Mouse (Mus musculus): ENCODE measurements around the gene Mrps2.
"Not testable (repeated sequence)": the region's sequence is repeated elsewhere in the genome, so short reads cannot be mapped to it uniquely, and the experiment has no call there.

Gene Mrps2

DNA sequence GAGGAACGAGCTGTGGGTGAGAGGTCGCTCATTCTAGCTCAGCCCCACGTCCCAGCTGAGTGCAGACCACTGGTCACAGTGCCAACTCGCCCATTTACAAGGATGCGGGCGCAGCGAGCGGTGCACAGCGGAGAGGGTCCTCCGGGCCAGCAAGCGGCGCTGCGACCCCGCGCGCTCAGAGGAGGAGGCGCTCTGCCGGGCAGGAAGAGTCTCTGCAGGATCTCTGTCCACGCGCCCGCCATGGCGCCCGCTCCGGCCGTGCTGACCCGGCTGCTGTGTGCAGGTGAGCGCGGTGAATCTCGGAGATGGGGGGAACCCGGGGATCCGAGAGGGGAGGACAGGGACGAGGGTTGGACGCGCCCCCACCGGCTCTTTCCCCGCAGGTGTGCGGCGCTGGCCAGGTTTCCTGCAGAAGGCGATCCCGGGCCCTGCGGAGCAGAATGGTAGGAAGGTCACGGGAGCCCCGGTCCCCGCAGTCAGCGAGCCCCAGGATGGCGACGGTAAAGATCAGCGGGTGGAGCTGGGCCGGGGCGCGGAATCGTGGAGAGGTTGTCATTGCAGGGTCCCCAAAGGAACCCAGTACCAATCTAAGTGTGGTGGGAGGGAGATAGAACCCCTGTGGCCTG lies at the start of gene Mrps2:
Gene Mrps2, plus strand, starts transcription at position 207 of the 626 bp plus-strand sequence.
- peak; percentile 92 for DNase-seq

DNA sequence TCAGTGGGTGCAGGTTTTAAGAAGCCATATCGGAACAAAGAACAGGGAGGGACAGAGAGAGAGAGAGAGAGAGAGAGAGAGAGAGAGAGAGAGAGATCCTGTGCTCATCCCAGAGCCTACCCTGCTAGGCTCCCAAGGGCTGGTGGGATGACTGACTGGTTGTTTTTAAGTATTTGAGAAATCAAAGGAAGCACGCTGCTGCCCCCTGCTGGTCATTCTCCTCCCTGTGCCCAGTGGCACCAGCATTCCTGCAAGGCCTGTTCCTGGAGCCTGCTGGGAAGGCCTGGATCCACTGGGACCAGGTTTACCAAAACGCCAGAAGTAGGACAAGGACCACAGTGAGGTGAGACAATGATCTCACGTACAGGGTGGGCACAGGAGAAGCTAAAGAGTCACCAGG lies 48.0 kb upstream of the Mrps2 start:
- DNase-seq = peak; percentile 96

- DNase-seq = peak; percentile 79
These were observed 44.7 kb upstream of the Mrps2 start for GRCm38 (mm10) chr2:28423167-28423566.

GRCm38 (mm10) chr2:28427226-28427625 lies 40.6 kb upstream of the Mrps2 start:
- no peak for DNase-seq

GRCm38 (mm10) chr2:28430846-28431245 lies 37.0 kb upstream of the Mrps2 start:
- no peak for DNase-seq

DNA sequence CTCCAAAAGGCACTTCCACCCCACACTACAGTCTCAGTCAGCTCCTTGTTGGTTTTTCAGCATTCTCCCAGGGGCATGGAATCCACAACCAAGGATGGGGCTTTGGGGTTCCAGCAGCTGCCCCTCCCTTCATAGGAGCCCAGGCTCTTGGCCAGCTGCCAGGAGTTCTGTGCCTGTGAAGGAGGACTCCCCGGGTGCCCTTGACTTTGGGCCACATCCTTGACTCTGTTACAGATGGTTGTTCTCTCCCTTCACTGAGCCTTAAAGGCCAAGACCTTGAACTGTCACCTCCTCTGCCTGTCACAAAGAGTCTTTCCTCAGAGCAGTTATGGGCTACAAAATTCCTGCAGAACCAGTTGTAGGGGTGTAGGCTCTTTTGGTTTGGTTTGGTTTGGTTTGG lies 35.1 kb upstream of the Mrps2 start:
- peak; percentile 45 for DNase-seq

- no peak for DNase-seq
These were observed 34.4 kb upstream of the Mrps2 start for GRCm38 (mm10) chr2:28433512-28433911.

DNA sequence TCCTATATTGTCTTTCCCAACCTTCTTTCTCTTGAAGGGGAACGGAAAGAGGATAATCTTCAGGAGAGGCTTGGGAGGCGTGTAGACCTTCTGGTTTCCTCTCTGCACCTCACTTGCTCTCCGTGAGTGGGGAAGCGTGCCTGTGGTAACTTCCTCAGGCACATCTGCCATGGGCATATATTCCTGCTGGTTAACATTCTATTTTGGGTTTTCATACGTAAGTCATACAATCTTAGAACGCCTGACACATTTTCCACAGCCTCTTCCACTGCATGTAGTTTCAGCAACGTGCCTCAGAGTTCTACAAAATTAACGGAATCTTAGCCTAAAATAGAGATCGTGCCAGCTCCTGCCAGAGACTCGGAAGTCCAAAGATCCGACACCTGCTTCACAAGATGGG lies 32.5 kb upstream of the Mrps2 start:
- DNase-seq = no peak

- DNase-seq = no peak
These were observed 27.0 kb upstream of the Mrps2 start for GRCm38 (mm10) chr2:28440842-28441241.

- DNase-seq = no peak
These were observed 22.8 kb upstream of the Mrps2 start for GRCm38 (mm10) chr2:28445082-28445481.

DNA sequence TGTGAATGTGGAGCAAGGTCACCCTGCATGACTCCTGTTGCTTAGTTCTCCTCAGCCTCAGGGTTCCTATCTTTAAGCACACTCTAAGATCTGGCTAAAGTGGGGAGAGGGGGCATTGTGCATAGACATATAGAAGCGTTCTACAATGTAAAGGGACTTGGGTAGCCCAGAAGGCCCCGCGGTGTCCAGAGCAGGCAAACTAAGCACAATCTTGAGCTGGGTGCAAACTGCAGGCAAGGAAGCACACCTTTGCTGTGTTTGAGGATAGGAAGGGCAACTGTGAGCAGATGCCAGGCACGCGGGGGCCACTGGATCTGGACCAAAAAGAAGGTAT lies 21.7 kb upstream of the Mrps2 start:
- DNase-seq = no peak

DNA sequence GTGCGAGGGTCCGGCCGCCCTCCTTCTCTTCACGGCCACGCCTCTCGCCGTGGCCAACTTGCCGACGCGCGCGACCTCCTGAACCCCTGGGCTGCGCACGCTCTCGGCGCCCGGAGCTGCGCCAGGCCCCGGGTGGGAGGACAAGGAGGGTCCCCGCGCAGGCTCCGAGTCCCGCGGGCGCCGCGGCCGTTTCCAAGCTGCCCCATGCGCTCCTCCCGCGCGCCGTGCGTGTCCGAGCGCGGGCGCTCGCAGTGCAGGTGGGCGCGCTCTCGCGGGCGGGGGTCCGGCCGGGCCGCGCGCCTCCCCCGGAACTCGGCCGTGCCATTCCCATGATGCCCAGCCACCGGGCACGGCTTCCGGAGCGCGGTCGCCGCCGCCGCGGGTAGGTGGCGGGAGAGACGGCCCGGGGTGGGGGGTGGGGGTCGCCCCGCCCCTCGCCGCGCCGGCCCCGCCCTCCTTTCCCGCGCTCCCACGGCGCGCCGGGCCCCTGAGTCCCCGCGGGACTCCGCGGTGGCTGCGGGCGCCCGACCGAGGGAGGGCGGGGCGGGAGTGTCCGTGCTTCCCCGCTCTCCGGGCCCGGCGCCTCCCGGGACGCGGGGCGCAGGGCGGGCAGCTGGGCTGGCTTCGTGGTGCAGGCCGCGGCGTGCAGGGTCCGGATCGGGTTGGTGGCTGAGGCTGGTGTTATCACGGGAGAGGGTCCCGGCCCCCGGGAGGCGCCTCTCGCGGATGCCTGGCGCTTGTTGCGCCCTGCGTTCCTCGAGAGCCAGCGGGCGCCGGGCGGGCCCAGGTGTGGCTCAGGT lies 21.2 kb upstream of the Mrps2 start, which contains the start of gene Ppp1r26:
Gene Ppp1r26, plus strand, starts transcription at position 286 of the 800 bp plus-strand sequence.
- peak; percentile 64 for DNase-seq

GRCm38 (mm10) chr2:28447315-28447670 lies 20.6 kb upstream of the Mrps2 start:
- no peak for DNase-seq

DNA sequence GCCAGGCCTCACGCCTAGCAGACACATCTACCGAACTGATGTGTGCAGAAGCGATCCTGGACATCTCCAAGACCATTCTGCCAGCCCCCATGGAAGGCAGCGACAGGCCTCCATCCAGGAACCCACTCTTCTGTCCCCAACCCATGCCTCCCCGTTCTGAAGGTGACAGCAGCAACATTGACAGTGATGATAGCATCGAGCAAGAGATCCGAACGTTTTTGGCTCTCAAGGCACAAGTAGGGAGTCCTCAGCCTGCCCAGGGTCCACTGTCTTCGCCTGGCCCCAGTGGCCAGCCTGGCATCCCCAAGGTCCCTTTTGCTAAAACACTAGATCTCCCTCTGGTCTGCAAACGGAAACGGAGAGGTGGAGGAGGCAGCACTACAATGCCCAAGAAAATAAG lies 16.2 kb upstream of the Mrps2 start:
- DNase-seq = no peak

GRCm38 (mm10) chr2:28453539-28453938 lies 14.3 kb upstream of the Mrps2 start:
- no peak for DNase-seq

DNA sequence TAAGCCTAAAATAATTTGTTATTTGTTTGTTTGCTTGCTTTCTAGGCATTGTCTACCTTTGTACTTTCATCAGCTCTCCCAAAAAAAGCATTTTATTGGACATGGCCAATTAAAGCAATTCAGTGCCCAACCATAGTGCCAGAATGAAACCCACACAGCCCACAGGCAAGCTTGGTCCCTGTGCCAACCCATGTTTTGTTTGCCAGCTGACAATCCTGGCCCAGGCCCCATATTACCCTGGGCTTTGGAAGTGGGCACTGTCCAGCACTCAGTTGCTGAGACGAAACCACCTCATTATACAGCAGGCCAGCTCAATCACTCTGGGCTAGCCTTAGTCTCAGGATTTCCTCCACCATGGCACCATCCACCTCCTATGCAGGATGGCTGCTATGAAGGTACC lies 11.2 kb upstream of the Mrps2 start:
- DNase-seq = no peak

DNA sequence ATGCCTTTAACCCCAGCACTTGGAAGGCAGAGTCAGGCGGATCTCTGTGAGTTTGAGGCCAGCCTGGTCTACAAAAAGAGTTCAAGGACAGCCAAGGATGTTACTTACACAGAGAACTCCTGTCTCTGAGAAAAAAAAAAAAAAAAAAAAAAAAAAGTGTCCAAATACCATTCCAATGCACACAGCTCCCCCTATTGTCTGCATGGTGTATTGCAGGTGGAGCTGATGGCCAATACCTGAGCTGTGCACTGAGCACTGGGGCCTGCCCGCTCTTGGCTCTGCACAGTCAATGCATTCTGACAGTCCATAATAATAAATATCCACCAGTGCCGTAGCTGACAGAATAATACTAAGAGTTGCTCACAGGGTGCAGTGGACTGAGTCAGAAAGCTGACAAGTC lies 3.9 kb upstream of the Mrps2 start:
- DNase-seq = peak; percentile 67

DNA sequence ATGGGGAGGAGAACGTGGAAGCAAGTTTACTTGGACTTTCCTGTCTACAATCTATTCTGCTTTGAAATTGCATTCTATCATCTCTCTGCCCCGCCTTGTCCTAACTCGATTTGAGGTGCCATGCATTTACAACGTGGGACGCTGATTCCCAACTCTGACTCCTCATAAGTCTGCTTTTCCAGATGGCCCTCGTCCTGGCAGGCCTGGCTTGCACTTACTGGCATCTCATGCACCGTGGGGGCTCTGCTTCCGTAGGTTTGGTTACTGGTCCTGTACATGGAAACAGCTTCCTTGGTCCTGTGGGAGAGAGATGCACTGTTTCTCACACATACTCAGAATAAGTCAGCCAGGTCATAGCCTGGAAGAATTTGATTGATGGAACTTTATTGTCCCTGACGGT lies 2.9 kb upstream of the Mrps2 start:
- no peak for DNase-seq

GRCm38 (mm10) chr2:28465836-28466518 lies 1.9 kb upstream of the Mrps2 start, which contains the start of gene 1700007K13Rik:
1700007K13Rik (minus strand) TSS chr2:28466332.
- DNase-seq = peak; percentile 82

GRCm38 (mm10) chr2:28468486-28469225 lies 790 bp downstream of the Mrps2 start:
- no peak for DNase-seq

DNA sequence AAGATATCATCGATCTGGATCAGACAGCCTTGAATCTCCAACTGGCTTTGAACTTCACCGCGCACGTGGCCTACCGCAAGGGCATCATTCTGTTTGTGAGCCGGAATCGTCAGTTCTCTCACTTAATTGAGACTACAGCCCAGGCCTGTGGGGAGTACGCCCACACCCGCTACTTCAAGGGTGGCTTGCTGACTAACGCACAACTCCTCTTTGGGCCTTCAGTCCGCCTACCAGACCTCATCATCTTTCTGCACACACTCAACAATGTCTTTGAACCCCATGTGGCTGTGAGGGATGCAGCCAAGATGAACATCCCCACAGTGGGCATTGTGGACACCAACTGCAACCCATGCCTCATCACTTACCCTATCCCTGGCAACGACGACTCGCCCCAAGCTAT lies 1.6 kb downstream of the Mrps2 start:
- no peak for DNase-seq

DNA sequence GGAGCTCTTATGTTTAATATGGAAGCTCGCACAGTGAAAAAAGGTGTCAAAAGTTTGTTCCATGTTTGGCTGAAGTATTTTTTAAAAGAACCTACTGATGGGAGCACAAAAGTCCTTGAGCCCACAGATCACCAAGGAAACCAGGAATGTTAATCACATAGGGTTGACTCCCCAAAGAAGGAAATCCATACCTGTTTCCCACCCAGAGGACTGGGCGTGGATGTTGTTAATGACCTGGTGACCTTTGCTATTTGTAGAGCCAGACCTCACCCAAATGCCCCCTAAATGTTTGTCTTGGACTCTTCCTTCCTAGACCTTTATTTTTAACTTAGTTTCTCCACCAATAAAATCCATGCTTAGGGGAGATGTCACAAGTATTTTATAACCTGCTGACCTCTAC lies 2.7 kb downstream of the Mrps2 start:
- DNase-seq = no peak

- DNase-seq = not testable (repeated sequence)
These were observed 4.1 kb downstream of the Mrps2 start for GRCm38 (mm10) chr2:28472011-28472410.

Measured in kidney, postnatal 10 days (tissue).